Mouse (Mus musculus) spleen, adult 2 months (tissue): Measurements from ENCODE around the gene Ak5.

Experiments
- CTCF ChIP-seq: fragments of 200-500 bp; IDR thresholded peaks from 2 replicates; pipeline ENCODE4 v1.5.1; 2011; ENCODE audit warnings: mild to moderate bottlenecking, inconsistent platforms; ENCODE audit not compliant: insufficient read depth, insufficient read length, insufficient replicate concordance; ENCODE audit errors: extremely low read depth
- POLR2A ChIP-seq: fragments of 200-500 bp; IDR thresholded peaks from 2 replicates; pipeline ENCODE4 v1.6.1; 2011; ENCODE audit warnings: low read depth, low read length, inconsistent platforms

- TF ChIP-seq POLR2A (no peak), CTCF (no peak)
Measured at GRCm38 (mm10) chr3:152519556-152519955, 148.6 kb downstream of the Ak5 start.
